Mouse (Mus musculus) intestine, embryonic 16.5 days (tissue): ENCODE measurements around the gene Rpp38. TPM values are rescaled to one million over a fixed set of nuclear protein-coding genes. Genes with fewer than 3 reads are reported as not detected.

Experiments
- ATAC-seq: fragments of 200-750 bp; cut with Nextera tagmentation; 2 replicates; pipeline ENCODE4 v1.8.0; 2017; ENCODE audit warnings: moderate TSS enrichment, moderate library complexity
- H3K27ac ChIP-seq: fragments of 300-500 bp; sonication (generic); 2 replicates; pipeline ENCODE4 v1.5.1; 2014; ENCODE audit warnings: mild to moderate bottlenecking, low read length
- H3K27me3 ChIP-seq: fragments of 300-500 bp; sonication (generic); replicated peaks from 2 replicates; pipeline ENCODE4 v1.6.1; 2014; ENCODE audit warnings: low read length, control low read depth, mixed read lengths; ENCODE audit not compliant: control insufficient read depth, insufficient read depth
- H3K36me3 ChIP-seq: fragments of 300-500 bp; sonication (generic); 2 replicates; pipeline ENCODE4 v1.6.1; 2014; ENCODE audit warnings: low read length, control low read depth; ENCODE audit not compliant: control insufficient read depth, insufficient read depth
- H3K4me1 ChIP-seq: fragments of 300-500 bp; sonication (generic); 2 replicates; pipeline ENCODE4 v1.6.1; 2014; ENCODE audit warnings: low read length, control low read depth, mixed read lengths; ENCODE audit not compliant: control insufficient read depth, insufficient read depth
- H3K4me2 ChIP-seq: fragments of 300-500 bp; sonication (generic); 2 replicates; pipeline ENCODE4 v1.6.1; 2014; ENCODE audit warnings: low read depth, low read length, control low read depth
- H3K4me3 ChIP-seq: fragments of 300-500 bp; sonication (generic); 2 replicates; pipeline ENCODE4 v1.5.1; 2014; ENCODE audit warnings: mild to moderate bottlenecking, low read length
- H3K9ac ChIP-seq: fragments of 300-500 bp; sonication (generic); 2 replicates; pipeline ENCODE4 v1.6.1; 2014; ENCODE audit warnings: low read depth, low read length
- H3K9me3 ChIP-seq: fragments of 300-500 bp; sonication (generic); 2 replicates; pipeline ENCODE4 v1.6.1; 2016; ENCODE audit warnings: low read length, control low read depth; ENCODE audit not compliant: control insufficient read depth
- WGBS: fragments of 180-500 bp; shearing (Covaris S2); extraction: QIAGEN DNeasy Blood & Tissue Kit; methylation state at CpG from one replicate; pipeline ENCODE4 v1.1.7; 2014; 5-methylcytosine and 5-hydroxymethylcytosine counted together
- polyA plus RNA-seq: library from polyadenylated mRNA; unstranded; fragments of >200 nt; fragmentation: Nextera tagmentation; extraction: Ambion mirVana; gene quantifications from 2 replicates; pipeline ENCODE4 v1.2.1, GENCODE M21; 2015

Gene Rpp38
- polyA plus RNA-seq, 1 experiment from 2014 or later: 24.2 TPM

- Histone ChIP-seq H3K4me2 (no peak overlapping the region), H3K27ac (no peak overlapping the region), H3K9ac (no peak overlapping the region), H3K27me3 (no peaks in the 10 kb centered on the region), H3K4me1 (no peaks in the 10 kb centered on the region), H3K4me3 (no peak overlapping the region), H3K9me3 (no peaks in the 10 kb centered on the region), H3K36me3 (no peaks in the 10 kb centered on the region)
- 83% methylated on average over 7 of the region's 7 CpGs for WGBS
- ATAC-seq: no peak
Measured at GRCm38 (mm10) chr2:3295826-3296225, 36.6 kb downstream of the Rpp38 start.

GRCm38 (mm10) chr2:3292170-3292569, 40.3 kb downstream of the Rpp38 start:
- H3K4me3 ChIP-seq: no peak overlapping the region
- H3K9me3 ChIP-seq: no peaks in the 10 kb centered on the region
- H3K4me2 ChIP-seq: no peak overlapping the region
- H3K9ac ChIP-seq: no peak overlapping the region
- H3K27me3 ChIP-seq: no peaks in the 10 kb centered on the region
- WGBS: 67% methylated on average over 1 of the region's 1 CpGs
- no peaks in the 10 kb centered on the region for H3K36me3 ChIP-seq
- no peaks in the 10 kb centered on the region; the same call in 1 of the 2 replicates for H3K4me1 ChIP-seq
- ATAC-seq: no peak
- H3K27ac ChIP-seq: no peak overlapping the region

GRCm38 (mm10) chr2:3289581-3289980, 42.9 kb downstream of the Rpp38 start:
- no peaks in the 10 kb centered on the region for H3K9me3 ChIP-seq
- no peak for ATAC-seq
- H3K27ac ChIP-seq: no peak overlapping the region
- H3K4me2 ChIP-seq: no peak overlapping the region
- no peaks in the 10 kb centered on the region for H3K36me3 ChIP-seq
- no peak overlapping the region for H3K9ac ChIP-seq
- 88% methylated on average over 1 of the region's 1 CpGs for WGBS
- H3K27me3 ChIP-seq: no peaks in the 10 kb centered on the region
- no peak overlapping the region for H3K4me3 ChIP-seq
- peaks cover 5% of the 10 kb centered on the region for H3K4me1 ChIP-seq

- no peaks in the 10 kb centered on the region for H3K36me3 ChIP-seq
- no peak for ATAC-seq
- WGBS: 69% methylated on average over 2 of the region's 2 CpGs
- H3K9ac ChIP-seq: no peak overlapping the region
- H3K4me2 ChIP-seq: no peak overlapping the region
- no peak overlapping the region for H3K4me3 ChIP-seq
- H3K27ac ChIP-seq: no peak overlapping the region
- peaks cover 8% of the 10 kb centered on the region for H3K4me1 ChIP-seq
- H3K27me3 ChIP-seq: no peaks in the 10 kb centered on the region
- H3K9me3 ChIP-seq: no peaks in the 10 kb centered on the region
Measured at GRCm38 (mm10) chr2:3286243-3286642, 46.2 kb downstream of the Rpp38 start.

- H3K9ac ChIP-seq: no peak overlapping the region
- no peak overlapping the region for H3K4me2 ChIP-seq
- no peaks in the 10 kb centered on the region for H3K27me3 ChIP-seq
- no peak overlapping the region for H3K4me3 ChIP-seq
- 56% methylated on average over 3 of the region's 3 CpGs for WGBS
- no peaks in the 10 kb centered on the region for H3K9me3 ChIP-seq
- no peaks in the 10 kb centered on the region for H3K36me3 ChIP-seq
- ATAC-seq: no peak
- H3K4me1 ChIP-seq: peaks cover 8% of the 10 kb centered on the region
- H3K27ac ChIP-seq: no peak overlapping the region
Measured at GRCm38 (mm10) chr2:3285709-3286108, 46.7 kb downstream of the Rpp38 start.

- Histone ChIP-seq H3K27ac (peak overlapping the region; percentile 77), H3K4me1 (peaks cover 8% of the 10 kb centered on the region)
- 3% methylated on average over 6 of the region's 6 CpGs for WGBS
Measured at GRCm38 (mm10) chr2:3285181-3285530, 47.3 kb downstream of the Rpp38 start.

GRCm38 (mm10) chr2:3284473-3285180, 47.8 kb downstream of the Rpp38 start:
- Histone ChIP-seq H3K4me2 (peak overlapping the region; percentile 65), H3K9ac (peak overlapping the region; percentile 84), H3K27me3 (no peaks in the 10 kb centered on the region), H3K4me3 (peak overlapping the region; percentile 94), H3K27ac (peak overlapping the region; percentile 77), H3K4me1 (peaks cover 8% of the 10 kb centered on the region), H3K9me3 (no peaks in the 10 kb centered on the region), H3K36me3 (no peaks in the 10 kb centered on the region)
- under 1% methylated on average over 59 of the region's 60 CpGs for WGBS
- peak; percentile 47 for ATAC-seq

More at GRCm38 (mm10) chr2:3285181-3285530, 47.3 kb downstream of the Rpp38 start:
- Histone ChIP-seq H3K4me2 (peak overlapping the region; percentile 65), H3K36me3 (no peaks in the 10 kb centered on the region), H3K27me3 (no peaks in the 10 kb centered on the region), H3K4me3 (peak overlapping the region; percentile 94), H3K9ac (peak overlapping the region; percentile 84), H3K9me3 (no peaks in the 10 kb centered on the region)
- ATAC-seq: no peak

- peak within 1 kb of the TSS; percentile 84 for H3K9ac ChIP-seq
- H3K4me2 ChIP-seq: peak within 1 kb of the TSS; percentile 73
- no peaks in the 10 kb centered on the region for H3K9me3 ChIP-seq
- H3K27ac ChIP-seq: peak within 1 kb of the TSS; percentile 81
- H3K4me1 ChIP-seq: peaks cover 8% of the 10 kb centered on the region
- H3K4me3 ChIP-seq: peak within 1 kb of the TSS; percentile 94
- H3K36me3 ChIP-seq: no peaks in the 10 kb centered on the region
- under 1% methylated on average over 87 of the region's 88 CpGs for WGBS
- no peaks in the 10 kb centered on the region for H3K27me3 ChIP-seq
- peak; percentile 96 for ATAC-seq
Measured at GRCm38 (mm10) chr2:3283602-3284472, 48.6 kb downstream of the Rpp38 start, which contains the start of gene Nmt2. Gene Nmt2, plus strand, starts transcription at chr2:3284212.

- H3K36me3 ChIP-seq: no peaks in the 10 kb centered on the region
- H3K9me3 ChIP-seq: no peaks in the 10 kb centered on the region
- peak; percentile 5 for ATAC-seq
- H3K4me3 ChIP-seq: peak overlapping the region; percentile 59
- peak overlapping the region; percentile 81 for H3K27ac ChIP-seq
- peak overlapping the region; percentile 70 for H3K9ac ChIP-seq
- H3K27me3 ChIP-seq: no peaks in the 10 kb centered on the region
- 9% methylated on average over 12 of the region's 12 CpGs for WGBS
- H3K4me1 ChIP-seq: peaks cover 8% of the 10 kb centered on the region
- H3K4me2 ChIP-seq: peak overlapping the region; percentile 73
Measured at GRCm38 (mm10) chr2:3282866-3283601, 49.4 kb downstream of the Rpp38 start.
